Mouse (Mus musculus) forebrain, embryonic 11.5 days (tissue): ENCODE data around the gene Flnb. TPM values are rescaled to one million over a fixed set of nuclear protein-coding genes. Genes with fewer than 3 reads are reported as not detected.

Experiments
- ATAC-seq: fragments of 200-750 bp; cut with Nextera tagmentation; replicated peaks from 2 replicates; pipeline ENCODE4 v1.8.0; 2017; ENCODE audit warnings: moderate TSS enrichment; ENCODE audit not compliant: low FRiP score
- DNase-seq: peaks from one replicate; pipeline ENCODE4 v3.0.0-alpha.2; 2017; ENCODE audit warnings: low spot score
- H3K27ac ChIP-seq: fragments of 300-500 bp; sonication (generic); 2 replicates; pipeline ENCODE4 v1.5.1; 2014; ENCODE audit warnings: low read depth, low read length
- H3K27me3 ChIP-seq: fragments of 300-500 bp; sonication (generic); 2 replicates; pipeline ENCODE4 v1.6.1; 2014; ENCODE audit warnings: mild to moderate bottlenecking, low read length, mixed read lengths; ENCODE audit not compliant: control insufficient read depth, insufficient read depth
- H3K36me3 ChIP-seq: fragments of 300-500 bp; sonication (generic); 2 replicates; pipeline ENCODE4 v1.6.1; 2014; ENCODE audit warnings: mild to moderate bottlenecking, low read length, moderate library complexity, mixed read lengths; ENCODE audit not compliant: control insufficient read depth, insufficient read depth
- H3K4me1 ChIP-seq: fragments of 300-500 bp; sonication (generic); replicated peaks from 2 replicates; pipeline ENCODE4 v1.6.1; 2014; ENCODE audit warnings: low read length, mixed read lengths; ENCODE audit not compliant: control insufficient read depth, insufficient read depth
- H3K4me2 ChIP-seq: fragments of 300-500 bp; sonication (generic); 2 replicates; pipeline ENCODE4 v1.6.1; 2014; ENCODE audit warnings: low read depth, mild to moderate bottlenecking, low read length, moderate library complexity, mixed read lengths; ENCODE audit not compliant: severe bottlenecking
- H3K4me3 ChIP-seq: fragments of 300-500 bp; sonication (generic); 2 replicates; pipeline ENCODE4 v1.5.1; 2014; ENCODE audit warnings: low read depth, low read length
- H3K9ac ChIP-seq: fragments of 300-500 bp; sonication (generic); 2 replicates; pipeline ENCODE4 v1.6.1; 2014; ENCODE audit warnings: low read length
- H3K9me3 ChIP-seq: fragments of 300-500 bp; sonication (generic); 2 replicates; pipeline ENCODE4 v1.6.1; 2016; ENCODE audit warnings: low read length, mixed read lengths; ENCODE audit not compliant: control insufficient read depth
- WGBS: fragments of 180-500 bp; shearing (Covaris S2); extraction: QIAGEN DNeasy Blood & Tissue Kit; methylation state at CpG from one replicate; pipeline ENCODE4 v1.1.7; 2014; 5-methylcytosine and 5-hydroxymethylcytosine counted together
- polyA plus RNA-seq: library from polyadenylated mRNA; unstranded; fragments of >200 nt; fragmentation: Nextera tagmentation; extraction: Ambion mirVana; gene quantifications from 2 replicates; pipeline ENCODE4 v1.2.1, GENCODE M21; 2014

The Flnb gene
- polyA plus RNA-seq, 1 experiment from 2014 or later, result 27.2 TPM

DNA sequence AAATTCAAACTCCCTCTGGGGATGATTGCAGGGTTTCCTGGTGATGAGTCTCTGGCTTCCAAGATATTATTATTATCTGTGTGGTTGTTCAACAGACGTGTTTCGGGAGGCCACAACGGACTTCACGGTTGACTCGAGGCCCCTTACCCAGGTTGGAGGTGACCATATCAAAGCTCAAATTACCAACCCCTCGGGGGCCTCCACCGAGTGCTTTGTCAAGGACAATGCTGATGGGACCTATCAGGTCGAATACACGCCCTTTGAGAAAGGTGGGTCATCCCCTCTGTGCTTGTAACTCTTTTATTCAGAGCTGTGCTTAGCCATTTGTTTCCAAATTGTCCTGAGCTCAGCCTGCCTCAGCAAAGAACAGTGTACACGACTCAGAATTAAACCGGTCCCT is 89.3 kb downstream of the Flnb start:
- Histone ChIP-seq H3K36me3 (no peaks in the 10 kb centered on the region; the same call in 1 of the 2 replicates), H3K4me2 (no peak overlapping the region), H3K4me3 (no peak overlapping the region), H3K9me3 (no peaks in the 10 kb centered on the region), H3K9ac (no peak overlapping the region), H3K27me3 (no peaks in the 10 kb centered on the region), H3K27ac (no peak overlapping the region), H3K4me1 (no peaks in the 10 kb centered on the region)
- DNase-seq, result no peak
- WGBS, result 91% methylated on average over 11 of the region's 11 CpGs
- ATAC-seq, result no peak

GRCm38 (mm10) chr14:7909472-7909871 is 91.7 kb downstream of the Flnb start:
- DNase-seq, result no peak
- H3K4me2 ChIP-seq, result no peak overlapping the region
- H3K4me1 ChIP-seq, result no peaks in the 10 kb centered on the region
- no peaks in the 10 kb centered on the region for H3K36me3 ChIP-seq
- 90% methylated on average over 10 of the region's 10 CpGs for WGBS
- no peak for ATAC-seq
- H3K4me3 ChIP-seq, result no peak overlapping the region
- H3K27me3 ChIP-seq, result no peaks in the 10 kb centered on the region
- H3K27ac ChIP-seq, result no peak overlapping the region
- no peak overlapping the region for H3K9ac ChIP-seq
- no peaks in the 10 kb centered on the region for H3K9me3 ChIP-seq

DNA sequence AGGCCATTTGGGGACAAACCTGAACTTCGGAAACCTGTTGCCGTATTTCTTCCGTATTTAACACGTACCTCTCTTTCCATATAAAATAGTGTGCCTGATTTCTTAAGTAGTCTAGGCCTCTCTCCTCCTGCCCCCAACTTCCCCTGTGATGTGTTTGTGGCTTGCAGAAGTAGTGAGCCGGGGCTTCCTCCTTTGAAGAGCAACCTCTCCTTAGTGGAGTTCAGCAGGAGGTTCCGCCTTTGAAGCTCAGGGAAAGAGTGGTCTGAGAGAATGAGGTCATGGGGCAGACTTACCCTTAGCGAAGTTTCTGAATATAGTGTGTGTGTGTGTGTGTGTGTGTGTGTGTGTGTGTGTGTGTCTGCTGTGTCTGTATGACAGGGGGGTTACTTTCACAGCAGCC is 96.1 kb downstream of the Flnb start:
- ATAC-seq (no peak), DNase-seq (no peak)
- no peak overlapping the region for H3K4me2 ChIP-seq
- no peak overlapping the region for H3K4me3 ChIP-seq
- no peak overlapping the region for H3K27ac ChIP-seq
- H3K9ac ChIP-seq, result no peak overlapping the region
- no peaks in the 10 kb centered on the region for H3K9me3 ChIP-seq
- H3K4me1 ChIP-seq, result no peaks in the 10 kb centered on the region
- H3K36me3 ChIP-seq, result peaks cover 3% of the 10 kb centered on the region; the same call in 1 of the 2 replicates
- 74% methylated on average over 7 of the region's 7 CpGs for WGBS
- no peaks in the 10 kb centered on the region for H3K27me3 ChIP-seq

DNA sequence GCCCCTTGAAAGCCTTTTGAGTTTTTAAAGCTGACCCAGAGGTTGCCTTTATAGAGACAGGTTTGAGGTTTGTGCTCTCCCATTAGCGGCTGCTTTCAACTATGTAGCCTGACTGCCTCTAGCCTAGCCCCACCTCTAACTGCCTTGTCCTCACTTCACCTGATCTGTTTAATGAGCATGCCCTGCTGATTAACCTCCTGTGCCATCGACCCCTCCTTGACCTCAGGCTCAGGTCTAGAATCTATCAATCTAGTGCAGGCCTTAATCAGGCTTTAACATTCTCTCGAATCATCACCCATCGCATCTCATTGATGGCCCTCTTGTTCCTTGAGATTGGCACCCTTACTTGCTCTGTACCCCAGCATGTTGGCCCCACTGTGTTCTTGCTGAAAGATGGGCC is 96.7 kb downstream of the Flnb start:
- WGBS, result 67% methylated on average over 4 of the region's 4 CpGs
- Histone ChIP-seq H3K4me2 (no peak overlapping the region), H3K27ac (no peak overlapping the region), H3K36me3 (peaks cover 3% of the 10 kb centered on the region; the same call in 1 of the 2 replicates), H3K4me3 (no peak overlapping the region), H3K27me3 (no peaks in the 10 kb centered on the region), H3K9me3 (no peaks in the 10 kb centered on the region), H3K9ac (no peak overlapping the region), H3K4me1 (no peaks in the 10 kb centered on the region)
- ATAC-seq (no peak), DNase-seq (no peak)

DNA sequence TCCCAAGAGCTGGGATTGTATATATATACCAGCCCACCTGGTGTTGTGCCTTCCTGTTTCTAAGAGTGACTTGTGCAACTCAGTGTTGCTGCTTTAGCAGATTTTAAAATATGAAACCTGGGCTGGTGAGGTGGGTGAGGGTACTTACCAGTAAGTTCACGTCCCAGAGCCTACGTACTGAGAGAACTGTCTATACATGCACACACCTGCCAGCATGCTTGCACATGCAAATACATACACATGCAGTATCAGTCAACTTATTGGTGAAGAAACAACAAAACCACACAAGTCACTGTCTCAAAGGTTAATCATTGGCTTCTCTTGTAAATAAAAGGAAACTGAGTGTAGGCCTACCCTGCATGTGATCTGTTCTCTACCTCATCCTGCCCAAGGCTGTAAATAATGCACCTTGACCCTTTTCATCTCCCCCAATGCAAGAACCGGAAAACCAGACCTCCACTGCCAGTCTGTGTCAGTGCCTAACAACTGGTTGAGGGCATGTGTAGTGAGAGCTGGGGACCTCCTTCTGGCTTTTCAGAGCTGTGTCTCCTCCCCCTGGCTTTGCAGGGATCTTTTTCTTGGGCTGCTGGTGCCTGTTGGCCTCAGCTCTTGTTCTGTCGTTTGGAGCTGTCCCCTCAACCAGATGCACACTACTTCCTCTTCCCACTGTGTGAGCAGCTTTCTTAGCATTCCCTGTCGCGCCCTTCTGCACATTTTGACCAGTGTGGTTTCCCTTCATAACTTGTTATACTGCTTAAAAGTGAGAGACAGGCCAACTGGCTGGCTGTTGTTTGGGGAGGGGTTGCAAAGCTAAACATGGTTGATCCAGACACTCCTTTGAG is 100.6 kb downstream of the Flnb start:
- H3K4me3 ChIP-seq, result no peak overlapping the region
- no peaks in the 10 kb centered on the region for H3K27me3 ChIP-seq
- no peaks in the 10 kb centered on the region for H3K4me1 ChIP-seq
- no peak overlapping the region for H3K4me2 ChIP-seq
- H3K27ac ChIP-seq, result no peak overlapping the region
- WGBS, result 89% methylated on average over 6 of the region's 6 CpGs
- no peak overlapping the region for H3K9ac ChIP-seq
- H3K36me3 ChIP-seq, result peaks cover 6% of the 10 kb centered on the region; the same call in 1 of the 2 replicates
- H3K9me3 ChIP-seq, result no peaks in the 10 kb centered on the region
- ATAC-seq (no peak), DNase-seq (no peak)

GRCm38 (mm10) chr14:7919309-7919708 is 101.6 kb downstream of the Flnb start:
- no peak for DNase-seq
- Histone ChIP-seq H3K9me3 (no peaks in the 10 kb centered on the region), H3K27ac (no peak overlapping the region), H3K36me3 (peaks cover 9% of the 10 kb centered on the region; the same call in 1 of the 2 replicates), H3K9ac (no peak overlapping the region), H3K4me1 (no peaks in the 10 kb centered on the region), H3K27me3 (no peaks in the 10 kb centered on the region), H3K4me2 (no peak overlapping the region), H3K4me3 (no peak overlapping the region)
- 90% methylated on average over 5 of the region's 5 CpGs for WGBS
- ATAC-seq, result no peak

DNA sequence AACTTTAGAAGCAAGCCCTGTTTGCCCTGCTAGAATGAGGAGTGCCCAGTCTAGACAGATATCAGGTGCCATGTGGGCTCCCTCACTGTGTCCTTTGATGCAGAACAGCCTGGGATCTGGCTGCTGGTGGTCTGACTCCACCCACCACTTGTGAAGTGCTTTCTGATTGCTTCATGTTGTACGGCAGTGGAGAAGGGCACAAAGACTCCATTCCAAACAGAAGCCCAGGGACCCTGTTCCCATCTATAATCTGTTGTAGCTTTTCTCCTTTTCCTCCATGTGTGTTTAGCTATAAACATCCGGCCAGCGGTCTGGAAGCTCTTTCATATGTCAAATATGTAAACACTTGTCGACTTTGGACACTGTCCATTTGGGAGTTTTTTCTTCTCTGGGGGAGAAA is 102.2 kb downstream of the Flnb start:
- Histone ChIP-seq H3K9ac (no peak overlapping the region), H3K4me2 (no peak overlapping the region), H3K4me1 (no peaks in the 10 kb centered on the region), H3K27ac (no peak overlapping the region), H3K4me3 (no peak overlapping the region), H3K9me3 (no peaks in the 10 kb centered on the region), H3K36me3 (peaks cover 10% of the 10 kb centered on the region; the same call in 1 of the 2 replicates), H3K27me3 (no peaks in the 10 kb centered on the region)
- no peak for DNase-seq
- WGBS, result 83% methylated on average over 4 of the region's 4 CpGs
- no peak for ATAC-seq

- 91% methylated on average over 5 of the region's 5 CpGs for WGBS
- no peaks in the 10 kb centered on the region for H3K9me3 ChIP-seq
- no peak overlapping the region for H3K9ac ChIP-seq
- H3K27ac ChIP-seq, result no peak overlapping the region
- no peak overlapping the region for H3K4me3 ChIP-seq
- ATAC-seq, result no peak
- peaks cover 10% of the 10 kb centered on the region; the same call in 1 of the 2 replicates for H3K36me3 ChIP-seq
- DNase-seq, result no peak
- no peak overlapping the region for H3K4me2 ChIP-seq
- no peaks in the 10 kb centered on the region for H3K27me3 ChIP-seq
- no peaks in the 10 kb centered on the region for H3K4me1 ChIP-seq
These were observed 103.7 kb downstream of the Flnb start for GRCm38 (mm10) chr14:7921459-7921858.

GRCm38 (mm10) chr14:7923635-7924034 is 105.9 kb downstream of the Flnb start:
- H3K9ac ChIP-seq, result no peak overlapping the region
- DNase-seq (no peak), ATAC-seq (no peak)
- peaks cover 7% of the 10 kb centered on the region; the same call in 1 of the 2 replicates for H3K36me3 ChIP-seq
- H3K9me3 ChIP-seq, result no peaks in the 10 kb centered on the region
- H3K4me1 ChIP-seq, result no peaks in the 10 kb centered on the region
- H3K27ac ChIP-seq, result no peak overlapping the region
- no peaks in the 10 kb centered on the region for H3K27me3 ChIP-seq
- no peak overlapping the region for H3K4me3 ChIP-seq
- H3K4me2 ChIP-seq, result no peak overlapping the region
